Mouse (Mus musculus) E14TG2a.4 (cell line): Measurements from ENCODE around the gene Gm45713.
A peak's percentile ranks its signal among the peaks of the same experiment; 100 is the strongest.
"Not testable (repeated sequence)": the region's sequence is repeated elsewhere in the genome, so short reads cannot be mapped to it uniquely, and the experiment has no call there.

Experiments
- H3K27me3 ChIP-seq: 2 replicates; pipeline ENCODE4 v1.6.1; 2014; ENCODE audit warnings: low read length, control low read depth; ENCODE audit not compliant: insufficient read depth
- H3K36me3 ChIP-seq: 2 replicates; pipeline ENCODE4 v1.6.1; 2014; ENCODE audit warnings: low read length, control low read depth; ENCODE audit not compliant: insufficient read depth
- H3K4me1 ChIP-seq: replicated peaks from 2 replicates; pipeline ENCODE4 v1.6.1; 2014; ENCODE audit warnings: low read depth, low read length, control low read depth
- H3K4me3 ChIP-seq: replicated peaks from 2 replicates; pipeline ENCODE4 v1.5.1; 2014; ENCODE audit warnings: mild to moderate bottlenecking, low read length
- H3K9me3 ChIP-seq: 2 replicates; pipeline ENCODE4 v1.6.1; 2014; ENCODE audit warnings: low read length, control low read depth
- CTCF ChIP-seq: conservative IDR thresholded peaks from 2 replicates; pipeline ENCODE4 v1.5.1; 2014; ENCODE audit warnings: low read length
- NANOG ChIP-seq: IDR thresholded peaks from 2 replicates; pipeline ENCODE4 v1.6.1; 2014; ENCODE audit warnings: borderline replicate concordance, low read length, mixed read lengths
- POU5F1 ChIP-seq: IDR thresholded peaks from 2 replicates; pipeline ENCODE4 v1.6.1; 2014; ENCODE audit warnings: low read length, borderline replicate concordance

The Gm45713 gene

GRCm38 (mm10) chr7:45121966-45122365 is 14.1 kb downstream of the Gm45713 start:
- no peak for TF ChIP-seq NANOG
- Histone ChIP-seq H3K4me3 (peak overlapping the region; percentile 98), H3K4me1 (peaks cover 56% of the 10 kb centered on the region), H3K36me3 (peaks cover 78% of the 10 kb centered on the region), H3K9me3 (no peaks in the 10 kb centered on the region), H3K27me3 (no peaks in the 10 kb centered on the region)

DNA sequence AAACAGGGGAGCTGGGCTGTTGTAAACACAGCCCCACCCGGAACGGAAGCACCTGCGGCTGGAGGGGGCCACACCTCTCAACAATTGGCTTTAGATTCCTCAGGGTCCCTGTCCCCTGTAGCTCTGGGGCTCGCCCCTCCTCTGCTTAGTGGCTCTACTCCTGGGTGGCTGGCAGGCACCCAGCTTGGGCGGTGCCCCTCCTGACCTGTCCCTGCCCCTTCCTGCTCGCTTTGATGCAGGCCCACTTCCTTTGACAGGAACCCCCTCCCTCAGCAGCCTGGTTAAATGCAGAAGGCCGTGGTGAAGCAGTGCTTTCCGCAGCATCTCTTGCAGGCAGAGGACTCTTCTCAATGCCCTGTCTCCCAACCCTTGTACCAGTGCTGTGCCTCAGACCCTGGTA is 14.6 kb downstream of the Gm45713 start:
- H3K4me3 ChIP-seq = peak overlapping the region; percentile 98
- peaks cover 73% of the 10 kb centered on the region for H3K36me3 ChIP-seq
- no peaks in the 10 kb centered on the region for H3K27me3 ChIP-seq
- no peaks in the 10 kb centered on the region for H3K9me3 ChIP-seq
- TF ChIP-seq CTCF = no peak
- no peak for TF ChIP-seq NANOG
- no peak for TF ChIP-seq POU5F1
- peaks cover 56% of the 10 kb centered on the region for H3K4me1 ChIP-seq

DNA sequence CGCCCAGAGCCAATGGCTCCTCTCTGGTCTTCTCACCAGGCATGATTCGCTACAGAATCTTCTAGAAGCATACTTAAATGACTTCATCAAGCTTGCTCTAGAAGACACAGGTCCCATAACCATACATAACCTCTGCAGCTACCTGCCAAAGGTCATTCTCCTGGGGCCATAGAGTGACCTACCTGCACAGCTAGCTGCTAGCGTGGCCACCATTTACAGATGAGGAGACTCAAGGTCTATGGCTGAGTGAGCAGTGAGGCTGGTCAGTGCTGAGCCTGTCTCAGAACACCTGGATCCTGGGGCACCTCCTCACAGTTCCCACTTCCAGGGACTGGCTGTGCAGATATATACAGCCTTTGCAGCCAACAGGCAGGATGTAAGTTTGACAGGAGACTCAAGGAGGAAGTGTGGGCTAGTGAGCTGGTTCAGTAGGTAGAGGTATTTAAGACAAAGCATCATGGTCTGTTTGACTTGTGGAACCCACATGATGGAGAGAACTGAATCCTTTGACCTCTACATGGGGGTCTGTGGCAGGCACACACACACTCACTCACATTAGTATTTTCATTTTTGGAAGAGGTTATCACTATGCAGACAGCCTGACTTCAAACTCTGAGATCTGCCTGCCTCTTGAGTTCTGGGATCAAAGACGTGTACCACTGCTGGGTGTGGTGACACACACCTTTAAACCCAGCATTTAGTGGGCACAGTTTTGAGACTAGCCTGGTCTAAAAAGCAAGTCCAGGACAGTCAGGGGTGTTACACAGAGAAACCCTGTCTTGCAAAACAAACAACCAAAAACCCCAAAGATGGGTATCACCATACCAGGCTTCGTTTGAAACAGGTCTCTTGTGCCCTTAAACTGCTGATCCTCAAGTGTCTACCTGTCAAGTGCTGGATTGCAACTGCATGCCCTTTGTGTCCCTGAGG is 16.0 kb downstream of the Gm45713 start:
- no peaks in the 10 kb centered on the region for H3K27me3 ChIP-seq
- peaks cover 65% of the 10 kb centered on the region for H3K4me1 ChIP-seq
- no peak overlapping the region; the same call in 1 of the 2 replicates for H3K4me3 ChIP-seq
- H3K9me3 ChIP-seq = no peaks in the 10 kb centered on the region
- TF ChIP-seq POU5F1 (no peak), CTCF (no peak), NANOG (no peak)
- H3K36me3 ChIP-seq = peaks cover 62% of the 10 kb centered on the region

DNA sequence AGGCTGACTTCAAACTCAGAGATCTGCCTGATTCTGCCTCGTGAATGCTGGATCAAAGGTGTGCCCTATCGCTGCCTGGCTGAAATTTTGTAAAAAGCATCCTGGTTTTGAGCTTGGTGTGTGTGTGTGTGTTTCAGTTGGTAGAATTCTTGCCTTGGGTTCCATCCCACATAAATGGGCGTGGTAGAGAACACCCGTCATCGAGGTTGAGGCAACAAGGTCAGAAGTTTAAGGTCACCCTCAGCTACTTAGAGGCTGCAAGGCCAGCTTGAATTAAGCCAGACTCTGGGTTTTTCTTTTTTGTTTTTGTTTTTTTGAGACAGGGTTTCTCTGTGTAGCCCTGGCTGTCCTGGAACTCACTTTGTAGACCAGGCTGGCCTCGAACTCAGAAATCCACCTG is 17.7 kb downstream of the Gm45713 start:
- Histone ChIP-seq H3K9me3 (no peaks in the 10 kb centered on the region), H3K4me1 (peaks cover 80% of the 10 kb centered on the region), H3K36me3 (peaks cover 58% of the 10 kb centered on the region), H3K4me3 (no peak overlapping the region), H3K27me3 (no peaks in the 10 kb centered on the region)
- TF ChIP-seq NANOG (no peak), CTCF (no peak), POU5F1 (no peak)

GRCm38 (mm10) chr7:45117566-45117965 is 18.5 kb downstream of the Gm45713 start:
- H3K36me3 ChIP-seq = peaks cover 51% of the 10 kb centered on the region
- no peaks in the 10 kb centered on the region for H3K27me3 ChIP-seq
- H3K4me3 ChIP-seq = no peak overlapping the region
- no peaks in the 10 kb centered on the region for H3K9me3 ChIP-seq
- no peak for TF ChIP-seq NANOG
- no peak for TF ChIP-seq POU5F1
- no peak for TF ChIP-seq CTCF
- H3K4me1 ChIP-seq = peaks cover 86% of the 10 kb centered on the region

GRCm38 (mm10) chr7:45113476-45113875 is 22.6 kb downstream of the Gm45713 start:
- H3K4me3 ChIP-seq = no peak overlapping the region
- peaks cover 83% of the 10 kb centered on the region for H3K4me1 ChIP-seq
- TF ChIP-seq POU5F1 (no peak), NANOG (no peak), CTCF (no peak)
- peaks cover 13% of the 10 kb centered on the region for H3K36me3 ChIP-seq
- H3K27me3 ChIP-seq = no peaks in the 10 kb centered on the region
- H3K9me3 ChIP-seq = no peaks in the 10 kb centered on the region

- Histone ChIP-seq H3K4me3 (no peak overlapping the region), H3K4me1 (peaks cover 75% of the 10 kb centered on the region), H3K9me3 (no peaks in the 10 kb centered on the region), H3K27me3 (no peaks in the 10 kb centered on the region), H3K36me3 (peaks cover 4% of the 10 kb centered on the region)
- TF ChIP-seq POU5F1 (no peak), CTCF (no peak), NANOG (no peak)
Measured at GRCm38 (mm10) chr7:45112529-45112928, 23.5 kb downstream of the Gm45713 start.

- Histone ChIP-seq H3K4me3 (peak overlapping the region; percentile 24; the same call in 1 of the 2 replicates), H3K9me3 (no peaks in the 10 kb centered on the region), H3K4me1 (peaks cover 76% of the 10 kb centered on the region), H3K27me3 (no peaks in the 10 kb centered on the region), H3K36me3 (no peaks in the 10 kb centered on the region)
- TF ChIP-seq POU5F1 = no peak
- no peak for TF ChIP-seq CTCF
- TF ChIP-seq NANOG = no peak
Measured at GRCm38 (mm10) chr7:45111940-45112339, 24.1 kb downstream of the Gm45713 start.

GRCm38 (mm10) chr7:45110089-45110488 is 25.9 kb downstream of the Gm45713 start:
- H3K27me3 ChIP-seq, H3K4me3 ChIP-seq, H3K9me3 ChIP-seq, H3K36me3 ChIP-seq: not testable (repeated sequence)
- peaks cover 84% of the 10 kb centered on the region for H3K4me1 ChIP-seq
